Mouse (Mus musculus) embryonic fibroblast, embryonic 13.5 days (primary cell): ENCODE results near the gene Mafg. TPM values are rescaled to one million over a fixed set of nuclear protein-coding genes. Genes with fewer than 3 reads are reported as not detected.

Experiments
- H3K27ac ChIP-seq: 2 replicates; pipeline ENCODE4 v1.5.1; 2012; ENCODE audit warnings: low read length, control low read depth, inconsistent platforms; ENCODE audit not compliant: insufficient read depth
- H3K4me1 ChIP-seq: 2 replicates; pipeline ENCODE4 v1.6.1; 2011; ENCODE audit warnings: low read length; ENCODE audit not compliant: control insufficient read depth, insufficient read depth
- H3K4me3 ChIP-seq: 2 replicates; pipeline ENCODE4 v1.5.1; 2011; ENCODE audit warnings: mild to moderate bottlenecking, control low read depth, low read length; ENCODE audit not compliant: insufficient read depth
- CTCF ChIP-seq: IDR thresholded peaks from 2 replicates; pipeline ENCODE4 v1.5.1; 2011; ENCODE audit warnings: mild to moderate bottlenecking, control low read depth, low read length, moderate library complexity, borderline replicate concordance; ENCODE audit not compliant: insufficient read depth
- POLR2A ChIP-seq: IDR thresholded peaks from 2 replicates; pipeline ENCODE4 v1.6.1; 2011; ENCODE audit warnings: low read depth, mild to moderate bottlenecking, control low read depth, low read length, moderate library complexity
- polyA plus RNA-seq: library from polyadenylated mRNA; stranded (reverse); fragments of >200 nt; gene quantifications from 2 replicates; pipeline ENCODE4 v1.2.4, GENCODE M21; 2011; ENCODE audit warnings: low read depth; ENCODE audit not compliant: missing spikeins, insufficient read length

Gene Mafg
- polyA plus RNA-seq, 1 experiment = 39.4 TPM

DNA sequence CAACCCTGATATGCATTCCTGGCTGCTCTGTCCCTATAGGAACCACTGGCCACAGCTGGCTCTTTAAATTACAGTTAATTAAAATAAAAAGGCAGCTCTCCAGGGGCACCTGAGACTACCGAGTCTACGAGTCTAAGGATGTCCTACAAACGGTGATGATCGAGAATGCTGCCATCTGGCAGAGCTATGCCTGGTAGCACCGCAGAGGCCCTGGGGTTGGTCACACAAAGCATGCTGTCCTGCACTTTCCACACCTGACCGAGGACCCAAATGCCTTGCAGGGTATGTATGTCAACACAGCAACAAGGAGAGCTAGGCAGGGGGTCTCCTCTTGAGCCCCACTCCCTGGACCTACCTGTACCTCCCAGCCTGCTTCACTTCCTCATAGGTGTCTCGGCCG, 19.4 kb downstream of the Mafg start:
- H3K4me1 ChIP-seq = 0 out of 2 replicates have a peak, but pooled peaks cover 3% of the 10 kb centered on the region
- no peak overlapping the region for H3K4me3 ChIP-seq
- TF ChIP-seq POLR2A (no peak), CTCF (no peak)

DNA sequence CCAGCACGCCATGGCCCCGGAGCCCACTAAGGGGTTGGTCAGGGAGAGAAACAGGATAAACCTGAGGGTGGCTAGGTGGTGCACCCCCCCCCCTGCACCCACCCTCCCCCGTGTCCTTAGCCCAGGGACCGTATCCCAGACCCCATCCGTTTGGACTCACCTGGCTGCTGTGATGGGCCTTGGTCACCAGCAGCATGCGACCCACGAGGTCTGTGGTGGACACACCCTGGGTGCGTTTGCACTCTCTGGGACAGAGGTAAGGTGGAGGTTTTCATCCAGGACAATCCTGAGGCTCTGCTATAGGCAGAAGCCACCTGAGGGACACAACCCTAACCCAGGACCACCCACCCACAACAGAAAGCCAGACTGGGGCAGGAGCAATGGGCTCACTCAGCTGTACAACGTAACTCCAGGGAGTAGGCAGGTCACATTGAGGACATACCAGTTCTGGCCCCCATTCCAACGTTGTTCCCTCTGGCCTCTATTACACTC, 19.9 kb downstream of the Mafg start:
- no peak overlapping the region for H3K27ac ChIP-seq
- 0 out of 2 replicates have a peak, but pooled peaks cover 7% of the 10 kb centered on the region for H3K4me1 ChIP-seq
- H3K4me3 ChIP-seq = no peak overlapping the region
- no peak for TF ChIP-seq POLR2A
- TF ChIP-seq CTCF = no peak

More for the DNA sequence above, 19.4 kb downstream of the Mafg start:
- no peak overlapping the region for H3K27ac ChIP-seq

DNA sequence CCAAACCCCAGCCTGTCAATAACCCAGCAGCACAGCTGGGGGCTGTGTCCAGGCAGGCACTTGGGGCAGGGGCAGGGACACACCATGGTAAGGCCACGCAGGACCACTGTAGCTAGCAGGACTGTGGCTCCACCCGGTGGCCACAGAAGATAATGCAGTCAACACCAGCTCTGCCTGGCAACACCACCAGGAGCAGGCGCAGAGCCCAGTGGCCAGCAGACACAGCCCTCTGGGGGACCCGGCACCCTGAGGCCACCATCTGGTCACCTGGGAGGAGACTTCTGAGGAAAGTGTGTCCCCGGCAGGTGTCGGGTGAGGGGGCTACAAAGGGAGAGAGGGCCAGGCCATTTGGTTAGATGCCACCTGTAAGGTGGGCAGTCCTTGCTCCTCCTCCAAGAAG, 20.6 kb downstream of the Mafg start:
- Histone ChIP-seq H3K4me1 (0 out of 2 replicates have a peak, but pooled peaks cover 11% of the 10 kb centered on the region), H3K4me3 (no peak overlapping the region), H3K27ac (no peak overlapping the region)
- TF ChIP-seq POLR2A (no peak), CTCF (peak; percentile 85)

DNA sequence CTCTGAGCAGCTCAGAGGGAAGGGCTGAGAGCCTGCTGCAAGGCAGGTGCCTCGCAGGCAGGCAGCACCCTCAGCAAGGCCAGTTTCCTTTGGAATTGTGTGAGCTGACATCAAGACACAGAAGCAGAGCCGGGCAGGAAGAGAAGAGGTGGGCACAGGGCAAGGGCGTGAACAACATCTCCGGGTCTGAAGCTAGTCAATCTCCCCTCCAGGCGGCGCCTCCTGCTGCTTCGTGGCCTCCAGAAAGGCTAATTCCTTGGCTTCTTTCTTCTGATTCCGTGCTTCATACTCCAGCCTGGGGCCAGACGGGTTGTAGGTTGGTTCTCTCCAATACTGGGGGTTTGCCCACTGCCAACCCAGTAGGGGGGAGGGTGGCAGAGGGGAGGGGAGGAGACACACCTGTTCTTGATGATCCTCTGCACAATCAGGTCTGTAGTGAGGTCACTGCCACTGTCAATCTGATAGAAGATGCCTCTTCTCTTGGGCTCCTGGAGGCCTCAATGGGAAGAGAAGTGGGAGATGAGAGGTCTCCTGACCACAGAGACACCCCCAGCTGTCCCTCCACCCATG, 22.8 kb downstream of the Mafg start:
- H3K27ac ChIP-seq = no peak overlapping the region
- H3K4me3 ChIP-seq = no peak overlapping the region
- TF ChIP-seq CTCF (no peak), POLR2A (no peak)
- H3K4me1 ChIP-seq = 0 out of 2 replicates have a peak, but pooled peaks cover 13% of the 10 kb centered on the region

DNA sequence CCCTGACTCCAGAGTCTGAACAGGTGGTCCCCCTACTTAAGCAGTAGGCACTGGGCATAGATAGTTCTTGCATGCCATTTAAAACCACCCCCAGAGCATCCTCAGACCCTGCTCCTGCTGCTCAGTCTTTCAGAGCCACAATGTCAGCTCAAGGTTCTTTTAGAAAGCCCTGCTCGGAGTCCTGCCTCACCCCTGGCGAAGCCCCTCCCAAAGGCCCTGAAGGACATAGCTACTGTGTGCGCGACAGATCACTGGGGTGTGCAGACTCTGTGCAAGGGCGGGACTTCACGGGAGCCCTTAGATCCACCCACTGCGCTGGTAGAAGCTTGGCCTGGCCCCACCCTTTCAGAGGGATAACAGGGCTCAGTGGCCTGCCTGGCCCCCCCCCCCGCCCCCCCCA, 24.1 kb downstream of the Mafg start:
- TF ChIP-seq POLR2A = no peak
- no peak for TF ChIP-seq CTCF
- Histone ChIP-seq H3K4me3 (no peak overlapping the region), H3K4me1 (0 out of 2 replicates have a peak, but pooled peaks cover 13% of the 10 kb centered on the region), H3K27ac (no peak overlapping the region)

DNA sequence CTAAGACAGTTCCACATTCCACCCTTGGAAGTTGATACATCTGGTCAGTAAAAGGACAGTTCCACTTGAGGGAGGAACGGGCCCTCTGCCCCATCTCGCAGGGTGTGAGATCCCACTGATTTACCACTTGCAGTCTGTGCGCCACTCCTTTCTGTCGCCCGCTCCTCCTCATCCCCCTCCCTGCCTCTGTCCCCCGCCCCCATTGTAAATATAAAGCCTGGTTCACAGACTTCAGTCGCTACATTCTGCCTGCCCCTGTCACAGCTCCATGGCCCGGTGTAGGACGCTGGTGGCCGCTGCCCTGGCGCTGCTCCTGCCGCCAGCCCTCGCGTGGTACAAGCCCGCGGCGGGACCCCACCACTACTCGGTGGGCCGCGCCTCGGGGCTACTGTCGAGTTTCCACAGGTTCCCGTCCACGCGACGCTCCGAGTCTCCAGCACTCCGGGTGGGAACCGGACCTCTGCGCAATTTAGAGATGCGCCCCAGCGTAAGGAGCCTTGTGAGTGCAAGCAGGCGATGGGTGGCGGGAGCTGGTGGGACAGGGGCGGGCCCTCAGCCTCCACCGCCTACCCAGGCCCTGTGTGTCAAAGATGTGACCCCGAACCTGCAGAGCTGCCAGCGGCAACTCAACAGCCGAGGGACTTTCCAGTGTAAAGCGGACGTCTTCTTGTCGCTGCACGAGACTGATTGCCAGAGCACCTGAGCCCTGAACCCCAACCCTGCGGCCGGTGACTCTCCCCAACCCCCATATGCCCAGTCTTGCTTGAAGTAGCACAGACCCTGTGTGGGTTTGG, 25.0 kb downstream of the Mafg start, which contains the start of gene Npb:
Npb (plus strand) TSS at position 237 of the 794 bp plus-strand sequence.
- H3K27ac ChIP-seq = no peak within 1 kb of the TSS
- 0 out of 2 replicates have a peak, but pooled peaks cover 13% of the 10 kb centered on the region for H3K4me1 ChIP-seq
- TF ChIP-seq CTCF (no peak), POLR2A (no peak)
- H3K4me3 ChIP-seq = no peak within 1 kb of the TSS

DNA sequence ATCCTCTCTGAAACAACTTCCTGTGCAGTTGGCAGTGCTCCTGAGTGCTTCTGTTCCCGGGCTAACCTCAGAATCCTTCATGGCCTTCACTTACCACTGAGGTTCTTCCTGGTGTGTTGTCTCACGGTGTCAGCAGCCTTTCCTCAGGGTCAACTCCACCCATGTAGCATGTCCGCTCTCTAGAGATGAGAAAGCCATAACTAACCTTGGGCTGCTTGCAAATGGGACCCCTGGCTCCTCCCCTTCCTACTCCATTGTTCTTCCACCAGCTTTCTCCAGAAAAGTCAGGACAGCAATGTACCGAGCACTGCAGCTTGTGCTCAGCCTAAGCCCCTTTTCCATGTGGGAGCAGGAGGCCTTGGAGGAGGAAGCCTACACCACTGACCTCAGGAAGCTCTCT, 26.6 kb downstream of the Mafg start:
- H3K4me1 ChIP-seq = 0 out of 2 replicates have a peak, but pooled peaks cover 13% of the 10 kb centered on the region
- no peak for TF ChIP-seq CTCF
- no peak for TF ChIP-seq POLR2A
- H3K27ac ChIP-seq = no peak overlapping the region
- H3K4me3 ChIP-seq = no peak overlapping the region

DNA sequence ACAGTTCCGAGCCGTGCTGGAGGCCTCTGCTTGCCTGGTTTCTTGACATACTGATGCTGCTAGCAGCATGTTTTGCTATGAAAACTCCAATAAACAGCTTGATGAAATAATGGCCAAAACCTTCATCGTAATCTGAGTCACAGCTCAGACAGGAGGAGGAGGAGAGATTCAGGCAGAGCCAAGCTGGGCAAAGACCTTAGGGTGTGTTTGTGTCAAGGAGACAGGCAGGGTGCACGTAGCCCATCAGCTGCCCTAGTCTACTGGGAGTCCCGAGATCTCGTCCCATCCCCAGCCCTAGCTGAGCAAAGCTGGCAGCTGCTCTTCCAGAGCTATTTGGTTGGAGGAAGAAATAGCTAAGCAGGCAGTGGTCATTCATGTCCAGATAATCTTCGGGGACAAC, 27.7 kb downstream of the Mafg start:
- H3K27ac ChIP-seq = no peak overlapping the region
- no peak overlapping the region for H3K4me3 ChIP-seq
- 0 out of 2 replicates have a peak, but pooled peaks cover 13% of the 10 kb centered on the region for H3K4me1 ChIP-seq
- no peak for TF ChIP-seq CTCF
- no peak for TF ChIP-seq POLR2A

- TF ChIP-seq CTCF = no peak
- no peak for TF ChIP-seq POLR2A
- Histone ChIP-seq H3K4me3 (no peak overlapping the region), H3K4me1 (peaks cover 6% of the 10 kb centered on the region; the same call in 1 of the 2 replicates), H3K27ac (no peak overlapping the region)
These were observed 29.9 kb downstream of the Mafg start for GRCm38 (mm10) chr11:120603545-120603944.

- TF ChIP-seq POLR2A = no peak
- TF ChIP-seq CTCF = no peak
- Histone ChIP-seq H3K4me3 (no peak overlapping the region), H3K27ac (no peak overlapping the region), H3K4me1 (peaks cover 5% of the 10 kb centered on the region)
These were observed 32.7 kb downstream of the Mafg start for GRCm38 (mm10) chr11:120600716-120601115.
